In genomic region chr3:95110911-95111726, GRCm38 (mm10) we compare ENCODE assay signal across 8 mouse cellular contexts. TPM values are rescaled to one million over a fixed set of nuclear protein-coding genes. Genes with fewer than 3 reads are reported as not detected.
DNase-seq lines count a peak whose midpoint lies in the region; ATAC-seq and TF ChIP-seq lines count a peak whose summit lies in the region.

Gene Vps72 (plus strand): TSS chr3:95111022.

- no peak for TF ChIP-seq RAD21 in MEL (IDR thresholded peaks at IDR 0.05; ENCODE audit: low read depth, low read length)

- peak; percentile 79 for ATAC-seq in forebrain, postnatal 0 days
- peak; percentile 71; the same call in 1 of the 2 replicates for ATAC-seq in lung, embryonic 15.5 days (ENCODE audit: borderline replicate concordance, extremely low read depth, low FRiP score, low TSS enrichment)

- no peak for TF ChIP-seq EP300 in MEL (IDR thresholded peaks at IDR 0.05; ENCODE audit: low read depth in 1 of 2, low read length in 2 of 2)

- H3K9me3 ChIP-seq in MEL (replicated peaks; ENCODE audit: insufficient read depth, low read length), result no peaks in the 10 kb centered on the region
- H3K9me3 ChIP-seq in forebrain, postnatal 0 days (ENCODE audit: low read length), result no peaks in the 10 kb centered on the region
- H3K9me3 ChIP-seq in lung, embryonic 15.5 days, result no peaks in the 10 kb centered on the region

- peak within 1 kb of the TSS; percentile 52 for H3K4me2 ChIP-seq in forebrain, postnatal 0 days (ENCODE audit: low read depth)
- H3K4me2 ChIP-seq in lung, embryonic 15.5 days, result peak within 1 kb of the TSS; percentile 55

- H3K4me1 ChIP-seq in MEL (ENCODE audit: control insufficient read depth in 1 of 2, insufficient read depth in 2 of 2, low read length in 2 of 2), result peaks cover 6 to 15% of the 10 kb centered on the region in 2 experiments
- no peaks in the 10 kb centered on the region for H3K4me1 ChIP-seq in cerebellum, adult 2 months (ENCODE audit: control insufficient read depth, insufficient read depth, low read length)
- H3K4me1 ChIP-seq in forebrain, postnatal 0 days (ENCODE audit: insufficient read depth), result peaks cover 11% of the 10 kb centered on the region
- H3K4me1 ChIP-seq in lung, embryonic 15.5 days, result peaks cover 11% of the 10 kb centered on the region

- H3K4me3 ChIP-seq in MEL (ENCODE audit: control insufficient read depth in 1 of 2, insufficient read depth in 1 of 2, low read depth in 2 of 2, low read length in 2 of 2), result peak within 1 kb of the TSS; percentile 80 to 83
- peak within 1 kb of the TSS; percentile 90 for H3K4me3 ChIP-seq in cerebellum, adult 2 months (replicated peaks; ENCODE audit: insufficient read depth, low read depth, low read length)
- H3K4me3 ChIP-seq in forebrain, postnatal 0 days (ENCODE audit: low read depth, low read length), result peak within 1 kb of the TSS; percentile 88
- peak within 1 kb of the TSS; percentile 88 for H3K4me3 ChIP-seq in lung, embryonic 15.5 days

- peak in 1 of 3 experiments; percentile 12; a peak in 1 of 6 replicates for TF ChIP-seq CTCF in MEL (IDR thresholded peaks at IDR 0.05 in 2 of 3, conservative IDR thresholded peaks at IDR 0.05 in 1 of 3; ENCODE audit: control insufficient read depth in 1 of 3, insufficient read depth in 1 of 3, low read depth in 2 of 3, low read length in 3 of 3, poor library complexity in 1 of 3, severe bottlenecking in 1 of 3)
- no peak for TF ChIP-seq CTCF in cerebellum, adult 2 months (IDR thresholded peaks at IDR 0.05; ENCODE audit: borderline replicate concordance, insufficient read depth, low read depth, low read length)
- no peak for TF ChIP-seq CTCF in forebrain, postnatal 0 days (IDR thresholded peaks at IDR 0.05; ENCODE audit: low read depth)

- peak; percentile 100 for DNase-seq in MEL (ENCODE audit: low read depth, low spot score)
- DNase-seq in cerebellum, adult 2 months, result peak; percentile 89 to 92
- peak; percentile 92 for DNase-seq in forebrain, postnatal 0 days
- peak; percentile 89 for DNase-seq in heart, postnatal 4 days
- peak; percentile 82 to 88 for DNase-seq in layer of hippocampus, adult 8-10 months (ENCODE audit: low spot score in 2 of 2)
- peak; percentile 85 for DNase-seq in ovary, adult 18-20 months (ENCODE audit: low spot score)
- peak; percentile 90 for DNase-seq in thymus, postnatal 0 days (ENCODE audit: low spot score)

- no peaks in the 10 kb centered on the region for H3K27me3 ChIP-seq in MEL (ENCODE audit: control insufficient read depth in 1 of 2, insufficient read depth in 2 of 2, low read length in 2 of 2)
- H3K27me3 ChIP-seq in cerebellum, adult 2 months (ENCODE audit: control insufficient read depth, insufficient read depth, low read length), result no peaks in the 10 kb centered on the region
- H3K27me3 ChIP-seq in forebrain, postnatal 0 days (ENCODE audit: insufficient read depth, low read length), result no peaks in the 10 kb centered on the region
- no peaks in the 10 kb centered on the region for H3K27me3 ChIP-seq in lung, embryonic 15.5 days

- peaks cover 22% of the 10 kb centered on the region for H3K79me2 ChIP-seq in MEL (ENCODE audit: control insufficient read depth, insufficient read depth, low read length, poor library complexity)

- peak within 1 kb of the TSS; percentile 87 for H3K9ac ChIP-seq in MEL (ENCODE audit: control insufficient read depth, low read depth, low read length, poor library complexity, severe bottlenecking)
- H3K9ac ChIP-seq in forebrain, postnatal 0 days, result peak within 1 kb of the TSS; percentile 84
- peak within 1 kb of the TSS; percentile 89 for H3K9ac ChIP-seq in lung, embryonic 15.5 days

- 1% methylated on average over 54 of the region's 54 CpGs for WGBS in cerebellum, adult 2 months
- under 1% methylated on average over 54 of the region's 54 CpGs for WGBS in forebrain, postnatal 0 days
- under 1% methylated on average over 54 of the region's 54 CpGs for WGBS in lung, embryonic 15.5 days

- H3K36me3 ChIP-seq in MEL (ENCODE audit: control insufficient read depth in 1 of 2, insufficient read depth in 2 of 2, low read length in 2 of 2), result peaks cover 7 to 15% of the 10 kb centered on the region in 2 experiments
- 0 out of 2 replicates have a peak, but pooled peaks cover 6% of the 10 kb centered on the region for H3K36me3 ChIP-seq in forebrain, postnatal 0 days (ENCODE audit: insufficient read depth)
- H3K36me3 ChIP-seq in lung, embryonic 15.5 days, result peaks cover 8% of the 10 kb centered on the region; the same call in 1 of the 2 replicates

- TF ChIP-seq POLR2A in MEL (IDR thresholded peaks at IDR 0.05; ENCODE audit: control insufficient read depth in 1 of 2, insufficient read depth in 1 of 2, low read depth in 1 of 2, low read length in 2 of 2, poor library complexity in 1 of 2), result peak in 1 of 2 experiments; percentile 92; a peak in 2 of 4 replicates
- TF ChIP-seq POLR2A in cerebellum, adult 2 months (IDR thresholded peaks at IDR 0.05; ENCODE audit: borderline replicate concordance, insufficient read depth, low read length), result peak; percentile 81

- H3K27ac ChIP-seq in MEL (ENCODE audit: control insufficient read depth, low read depth, low read length), result peak within 1 kb of the TSS; percentile 88
- H3K27ac ChIP-seq in cerebellum, adult 2 months (ENCODE audit: insufficient read depth, low read length), result peak within 1 kb of the TSS; percentile 73
- H3K27ac ChIP-seq in forebrain, postnatal 0 days (ENCODE audit: low read depth, low read length), result peak within 1 kb of the TSS; percentile 92
- H3K27ac ChIP-seq in lung, embryonic 15.5 days, result peak within 1 kb of the TSS; percentile 98

TF ChIP-seq in MEL, 35 proteins besides CTCF, POLR2A, EP300 and RAD21:
- TF ChIP-seq GATA1 (IDR thresholded peaks at IDR 0.05; ENCODE audit: low read depth, low read length) (peak; percentile 24; the same call in 1 of the 2 replicates), ELF1 (IDR thresholded peaks at IDR 0.05; ENCODE audit: low read depth, low read length) (no peak)

RNA-seq across cellular contexts. Expression of gene Vps72, which starts in this region (rescaled TPM):
- 117 and 128 TPM in 2 replicates for total RNA-seq in MEL (2012; rRNA removed)
- polyA plus RNA-seq in MEL (2012; ENCODE audit: insufficient read depth in 1 of 2, insufficient read length in 2 of 2, low read depth in 1 of 2, low replicate concordance in 2 of 2, missing spikeins in 1 of 2), result 100 to 1,000 TPM; 266 to 416 TPM
- polyA plus RNA-seq in cerebellum, adult 2 months (2012; rRNA removed), result 71.6 and 71.7 TPM in 2 replicates
- 88.6 and 92.8 TPM in 2 replicates for total RNA-seq in forebrain, postnatal 0 days (2014; rRNA removed)
- polyA plus RNA-seq in forebrain, postnatal 0 days (2015; fragmentation: Nextera tagmentation; extraction: Ambion mirVana), result 164 and 191 TPM in 2 replicates
- 10 to 100 TPM; 48.4 to 51.8 TPM for total RNA-seq in heart, postnatal 4 days (2021)
- total RNA-seq in layer of hippocampus, adult 8-10 months (2022), result 10 to 100 TPM; 36.9 to 45.8 (median 43.4) TPM
- polyA plus RNA-seq in lung, embryonic 15.5 days (2015; fragmentation: Nextera tagmentation; extraction: Ambion mirVana), result 163 and 165 TPM in 2 replicates
- polyA plus RNA-seq in thymus, postnatal 0 days (2015; fragmentation: Nextera tagmentation; extraction: Ambion mirVana), result 86.1 and 93.6 TPM in 2 replicates

Comparison
In these comparisons a context has a peak if more than half of its experiments do, and no peak if none do; other contexts are left out.
1. Peak in every context shown above with its lines: DNase-seq, ATAC-seq, H3K4me3 ChIP-seq and H3K27ac ChIP-seq.